Mouse (Mus musculus): ENCODE data around the gene Gbp5.

DNA sequence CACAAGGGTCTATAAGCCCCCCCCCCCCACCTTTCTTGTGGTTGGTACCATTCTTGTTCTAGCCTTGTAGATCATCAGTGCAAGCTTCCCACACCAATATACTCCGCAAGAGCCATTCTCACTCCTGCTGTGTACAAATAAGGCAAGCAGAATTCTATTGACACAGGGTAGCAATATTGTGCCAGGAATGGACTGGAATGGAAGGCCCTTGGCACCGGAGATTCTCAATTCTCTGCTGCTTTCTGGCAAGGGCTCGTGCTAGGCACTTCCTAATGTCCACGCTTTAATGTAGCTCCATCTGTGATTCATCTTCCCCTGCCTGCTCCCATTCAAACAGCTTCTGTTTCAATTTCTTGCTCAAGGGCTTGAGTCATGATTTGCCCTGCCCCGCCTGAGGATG, 5.2 kb downstream of the Gbp5 start:
- TF ChIP-seq POLR2A (IDR thresholded peaks at IDR 0.05; ENCODE audit: extremely low read depth, insufficient read depth, low read length): no peak
- TF ChIP-seq CTCF (IDR thresholded peaks at IDR 0.05; ENCODE audit: extremely low read depth, insufficient read depth, low read length): no peak
